13 mouse cellular contexts compared by ENCODE assay signal in the genomic region with DNA sequence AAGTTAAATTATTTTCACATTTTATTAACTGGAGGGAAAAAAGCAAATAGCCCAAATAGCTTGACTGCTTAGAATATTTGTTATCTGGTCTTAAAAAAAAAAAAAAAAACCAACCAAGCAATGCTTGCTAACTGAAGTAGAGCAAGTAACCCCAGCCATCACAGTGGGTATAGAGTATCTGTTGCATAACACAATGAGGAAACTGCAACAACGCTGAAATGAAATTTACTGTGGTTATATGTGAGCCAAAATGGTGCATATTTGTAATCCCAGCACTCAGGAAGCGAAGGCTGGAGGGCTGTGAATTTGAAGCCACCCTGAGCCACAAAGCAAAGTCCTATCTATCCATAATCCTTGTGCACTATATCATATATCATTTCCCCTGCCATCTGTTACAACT.
"Had no signal": no experiment of that assay in that cellular context is flagged by ENCODE, and none has a peak within 500 bp of the region (broad histone marks: within the 10 kb centered on the region; RNA-seq: fewer than 3 reads in every experiment).

No protein-coding gene starts in this region.

- ATAC-seq: intestine, postnatal 0 days had no signal

- DNase-seq: kidney, adult 2 months; kidney, postnatal 25 days; layer of hippocampus, adult 9-11 months; liver, embryonic 13.5 days; lung, adult 2 months; midbrain, embryonic 14.5 days; right cerebral cortex, adult 18-20 months; right cerebral cortex, postnatal 14 days; right cerebral cortex, postnatal 4 days; thymus, adult 2 months; thymus, postnatal 14 days; thymus, postnatal 4 days had no signal
